Mouse (Mus musculus): ENCODE measurements around the gene Egf. TPM values are rescaled to one million over a fixed set of nuclear protein-coding genes. Genes with fewer than 3 reads are reported as not detected.
A peak's percentile ranks its signal among the peaks of the same experiment; 100 is the strongest.

The Egf gene
- total and polyA plus RNA-seq, 2 experiments from 2014 or later = 1.2 to 1.3 TPM

- H3K36me3 ChIP-seq (ENCODE audit: insufficient read depth, low read length) = no peaks in the 10 kb centered on the region
- WGBS = 74% methylated on average over 5 of the region's 5 CpGs
Observed at GRCm38 (mm10) chr3:129687429-129687828, 67.7 kb downstream of the Egf start.

GRCm38 (mm10) chr3:129686698-129687333 is 68.3 kb downstream of the Egf start:
- no peaks in the 10 kb centered on the region for H3K9me3 ChIP-seq (ENCODE audit: low read length)
- DNase-seq (ENCODE audit: low spot score) (peak; percentile 93), ATAC-seq (ENCODE audit: low FRiP score) (no peak)
- no peak overlapping the region for H3K4me3 ChIP-seq (ENCODE audit: low read depth, low read length)
- no peak overlapping the region for H3K4me2 ChIP-seq (ENCODE audit: low read depth, low read length, poor library complexity, severe bottlenecking)
- no peaks in the 10 kb centered on the region for H3K4me1 ChIP-seq (ENCODE audit: insufficient read depth, low read length)
- 58% methylated on average over 8 of the region's 8 CpGs for WGBS
- no peaks in the 10 kb centered on the region for H3K36me3 ChIP-seq (ENCODE audit: insufficient read depth, low read length)
- no peak overlapping the region for H3K9ac ChIP-seq (replicated peaks; ENCODE audit: low read length, poor library complexity, severe bottlenecking)
- H3K27ac ChIP-seq (ENCODE audit: low read depth, low read length) = no peak overlapping the region
- H3K27me3 ChIP-seq (ENCODE audit: insufficient read depth, low read length) = no peaks in the 10 kb centered on the region
- TF ChIP-seq CTCF (IDR thresholded peaks at IDR 0.05) = peak; percentile 89

More at GRCm38 (mm10) chr3:129687429-129687828, 67.7 kb downstream of the Egf start:
- Histone ChIP-seq H3K9me3 (ENCODE audit: low read length) (no peaks in the 10 kb centered on the region), H3K4me2 (ENCODE audit: low read depth, low read length, poor library complexity, severe bottlenecking) (no peak overlapping the region), H3K9ac (replicated peaks; ENCODE audit: low read length, poor library complexity, severe bottlenecking) (no peak overlapping the region), H3K4me1 (ENCODE audit: insufficient read depth, low read length) (no peaks in the 10 kb centered on the region), H3K27ac (ENCODE audit: low read depth, low read length) (no peak overlapping the region), H3K4me3 (ENCODE audit: low read depth, low read length) (no peak overlapping the region), H3K27me3 (ENCODE audit: insufficient read depth, low read length) (no peaks in the 10 kb centered on the region)
- DNase-seq (ENCODE audit: low spot score) = no peak
- no peak for TF ChIP-seq CTCF (IDR thresholded peaks at IDR 0.05)
- ATAC-seq (ENCODE audit: low FRiP score) = no peak

GRCm38 (mm10) chr3:129686196-129686595 is 68.9 kb downstream of the Egf start:
- Histone ChIP-seq H3K9me3 (ENCODE audit: low read length) (no peaks in the 10 kb centered on the region), H3K4me2 (ENCODE audit: low read depth, low read length, poor library complexity, severe bottlenecking) (no peak overlapping the region), H3K27ac (ENCODE audit: low read depth, low read length) (no peak overlapping the region), H3K36me3 (ENCODE audit: insufficient read depth, low read length) (no peaks in the 10 kb centered on the region), H3K27me3 (ENCODE audit: insufficient read depth, low read length) (no peaks in the 10 kb centered on the region), H3K4me1 (ENCODE audit: insufficient read depth, low read length) (no peaks in the 10 kb centered on the region), H3K9ac (replicated peaks; ENCODE audit: low read length, poor library complexity, severe bottlenecking) (no peak overlapping the region), H3K4me3 (ENCODE audit: low read depth, low read length) (no peak overlapping the region)
- TF ChIP-seq CTCF (IDR thresholded peaks at IDR 0.05) = no peak
- WGBS = 85% methylated on average over 12 of the region's 12 CpGs
- DNase-seq (ENCODE audit: low spot score) = no peak
- ATAC-seq (ENCODE audit: low FRiP score) = no peak

- no peak for DNase-seq (ENCODE audit: low spot score)
- H3K4me3 ChIP-seq (ENCODE audit: low read depth, low read length) = no peak overlapping the region
Observed at GRCm38 (mm10) chr3:129683060-129683679, 71.9 kb downstream of the Egf start.

GRCm38 (mm10) chr3:129682389-129682788 is 72.7 kb downstream of the Egf start:
- Histone ChIP-seq H3K27me3 (ENCODE audit: insufficient read depth, low read length) (no peaks in the 10 kb centered on the region), H3K36me3 (ENCODE audit: insufficient read depth, low read length) (no peaks in the 10 kb centered on the region), H3K9ac (replicated peaks; ENCODE audit: low read length, poor library complexity, severe bottlenecking) (no peak overlapping the region), H3K9me3 (ENCODE audit: low read length) (no peaks in the 10 kb centered on the region), H3K4me3 (ENCODE audit: low read depth, low read length) (no peak overlapping the region), H3K4me1 (ENCODE audit: insufficient read depth, low read length) (no peaks in the 10 kb centered on the region), H3K4me2 (ENCODE audit: low read depth, low read length, poor library complexity, severe bottlenecking) (no peak overlapping the region), H3K27ac (ENCODE audit: low read depth, low read length) (no peak overlapping the region)
- ATAC-seq (ENCODE audit: low FRiP score) = no peak
- peak; percentile 5 for DNase-seq (ENCODE audit: low spot score)
- WGBS = 86% methylated on average over 10 of the region's 10 CpGs
- no peak for TF ChIP-seq CTCF (IDR thresholded peaks at IDR 0.05)

More at GRCm38 (mm10) chr3:129683060-129683679, 71.9 kb downstream of the Egf start:
- 88% methylated on average over 10 of the region's 10 CpGs for WGBS
- no peaks in the 10 kb centered on the region for H3K4me1 ChIP-seq (ENCODE audit: insufficient read depth, low read length)
- TF ChIP-seq CTCF (IDR thresholded peaks at IDR 0.05) = peak; percentile 45
- no peaks in the 10 kb centered on the region for H3K9me3 ChIP-seq (ENCODE audit: low read length)
- H3K4me2 ChIP-seq (ENCODE audit: low read depth, low read length, poor library complexity, severe bottlenecking) = no peak overlapping the region
- no peak overlapping the region for H3K27ac ChIP-seq (ENCODE audit: low read depth, low read length)
- H3K27me3 ChIP-seq (ENCODE audit: insufficient read depth, low read length) = no peaks in the 10 kb centered on the region
- no peaks in the 10 kb centered on the region for H3K36me3 ChIP-seq (ENCODE audit: insufficient read depth, low read length)
- no peak overlapping the region for H3K9ac ChIP-seq (replicated peaks; ENCODE audit: low read length, poor library complexity, severe bottlenecking)
- no peak for ATAC-seq (ENCODE audit: low FRiP score)

GRCm38 (mm10) chr3:129681841-129682240 is 73.3 kb downstream of the Egf start:
- DNase-seq (ENCODE audit: low spot score) (no peak), ATAC-seq (ENCODE audit: low FRiP score) (no peak)
- H3K4me3 ChIP-seq (ENCODE audit: low read depth, low read length) = no peak overlapping the region
- no peak overlapping the region for H3K9ac ChIP-seq (replicated peaks; ENCODE audit: low read length, poor library complexity, severe bottlenecking)
- H3K9me3 ChIP-seq (ENCODE audit: low read length) = no peaks in the 10 kb centered on the region
- no peaks in the 10 kb centered on the region for H3K36me3 ChIP-seq (ENCODE audit: insufficient read depth, low read length)
- 97% methylated on average over 4 of the region's 4 CpGs for WGBS
- no peaks in the 10 kb centered on the region for H3K4me1 ChIP-seq (ENCODE audit: insufficient read depth, low read length)
- H3K27me3 ChIP-seq (ENCODE audit: insufficient read depth, low read length) = no peaks in the 10 kb centered on the region
- H3K4me2 ChIP-seq (ENCODE audit: low read depth, low read length, poor library complexity, severe bottlenecking) = no peak overlapping the region
- no peak for TF ChIP-seq CTCF (IDR thresholded peaks at IDR 0.05)
- no peak overlapping the region for H3K27ac ChIP-seq (ENCODE audit: low read depth, low read length)
